Mouse (Mus musculus) hindbrain, embryonic 11.5 days (tissue): ENCODE results near the gene Rpn2. TPM values are rescaled to one million over a fixed set of nuclear protein-coding genes. Genes with fewer than 3 reads are reported as not detected.
A peak's percentile ranks its signal among the peaks of the same experiment; 100 is the strongest.

ENCODE experiments used
- ATAC-seq: fragments of 200-750 bp; cut with Nextera tagmentation; 2 replicates; pipeline ENCODE4 v1.8.0; 2017; ENCODE audit warnings: mild to moderate bottlenecking, moderate TSS enrichment, moderate library complexity; ENCODE audit not compliant: low FRiP score
- DNase-seq: peaks from one replicate; pipeline ENCODE4 v3.0.0-alpha.2; 2015; ENCODE audit warnings: low spot score
- H3K27ac ChIP-seq: fragments of 300-500 bp; sonication (generic); 2 replicates; pipeline ENCODE4 v1.5.1; 2014; ENCODE audit warnings: mild to moderate bottlenecking, low read depth, low read length
- H3K27me3 ChIP-seq: fragments of 300-500 bp; sonication (generic); 2 replicates; pipeline ENCODE4 v1.6.1; 2014; ENCODE audit warnings: mild to moderate bottlenecking, low read length, moderate library complexity, mixed read lengths; ENCODE audit not compliant: control insufficient read depth, insufficient read depth
- H3K36me3 ChIP-seq: fragments of 300-500 bp; sonication (generic); 2 replicates; pipeline ENCODE4 v1.6.1; 2014; ENCODE audit warnings: mild to moderate bottlenecking, low read length, moderate library complexity, mixed read lengths; ENCODE audit not compliant: control insufficient read depth, insufficient read depth
- H3K4me1 ChIP-seq: fragments of 300-500 bp; sonication (generic); replicated peaks from 2 replicates; pipeline ENCODE4 v1.6.1; 2014; ENCODE audit warnings: low read length, mixed read lengths; ENCODE audit not compliant: control insufficient read depth, insufficient read depth
- H3K4me2 ChIP-seq: fragments of 300-500 bp; sonication (generic); replicated peaks from 2 replicates; pipeline ENCODE4 v1.6.1; 2014; ENCODE audit warnings: mild to moderate bottlenecking, low read depth, low read length
- H3K4me3 ChIP-seq: fragments of 300-500 bp; sonication (generic); 2 replicates; pipeline ENCODE4 v1.5.1; 2014; ENCODE audit warnings: low read depth, low read length
- H3K9ac ChIP-seq: fragments of 300-500 bp; sonication (generic); 2 replicates; pipeline ENCODE4 v1.6.1; 2014; ENCODE audit warnings: low read depth, low read length
- H3K9me3 ChIP-seq: fragments of 300-500 bp; sonication (generic); 2 replicates; pipeline ENCODE4 v1.6.1; 2016; ENCODE audit warnings: low read length; ENCODE audit not compliant: control insufficient read depth
- WGBS: fragments of 180-500 bp; shearing (Covaris S2); extraction: QIAGEN DNeasy Blood & Tissue Kit; methylation state at CpG from one replicate; pipeline ENCODE4 v1.1.7; 2014; 5-methylcytosine and 5-hydroxymethylcytosine counted together
- polyA plus RNA-seq: library from polyadenylated mRNA; unstranded; fragments of >200 nt; fragmentation: Nextera tagmentation; extraction: Ambion mirVana; gene quantifications from 2 replicates; pipeline ENCODE4 v1.2.1, GENCODE M21; 2014

Rpn2 gene
- polyA plus RNA-seq, 1 experiment from 2014 or later = 227 TPM

- Histone ChIP-seq H3K4me2 (no peak overlapping the region), H3K4me3 (no peak overlapping the region), H3K9ac (no peak overlapping the region), H3K4me1 (no peaks in the 10 kb centered on the region), H3K36me3 (peaks cover 31% of the 10 kb centered on the region), H3K27ac (no peak overlapping the region), H3K27me3 (no peaks in the 10 kb centered on the region), H3K9me3 (no peaks in the 10 kb centered on the region)
- DNase-seq = no peak
- 88% methylated on average over 14 of the region's 14 CpGs for WGBS
- ATAC-seq = no peak
Observed at GRCm38 (mm10) chr2:157316358-157316933, 37.6 kb downstream of the Rpn2 start.

DNA sequence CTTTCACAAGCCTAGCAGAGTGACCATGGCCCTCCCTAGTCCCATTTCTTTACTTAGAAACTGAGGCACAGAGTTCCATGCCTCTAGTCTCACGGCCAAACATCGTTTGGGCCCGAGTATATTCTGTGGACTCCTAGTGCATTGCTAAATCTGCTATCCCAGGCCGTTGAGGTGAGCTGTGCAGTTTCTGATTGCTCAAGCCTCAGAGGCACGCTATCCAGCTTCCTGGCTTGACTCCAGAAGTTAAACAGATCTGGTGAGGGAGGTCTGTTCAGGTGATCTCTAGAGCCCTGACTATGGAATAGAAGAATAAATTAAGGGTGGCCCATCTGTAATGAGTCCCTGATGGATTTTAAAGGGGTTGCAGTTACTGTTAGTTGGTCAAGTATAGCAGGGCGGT is 38.4 kb downstream of the Rpn2 start:
- 91% methylated on average over 6 of the region's 6 CpGs for WGBS

GRCm38 (mm10) chr2:157320135-157320534 is 41.3 kb downstream of the Rpn2 start:
- Histone ChIP-seq H3K4me2 (no peak overlapping the region), H3K9me3 (no peaks in the 10 kb centered on the region), H3K4me1 (no peaks in the 10 kb centered on the region), H3K4me3 (no peak overlapping the region), H3K27me3 (no peaks in the 10 kb centered on the region), H3K36me3 (peaks cover 39% of the 10 kb centered on the region), H3K27ac (no peak overlapping the region), H3K9ac (no peak overlapping the region)
- ATAC-seq (no peak), DNase-seq (no peak)
- 85% methylated on average over 8 of the region's 8 CpGs for WGBS

More for the DNA sequence above, 38.4 kb downstream of the Rpn2 start:
- Histone ChIP-seq H3K4me3 (no peak overlapping the region), H3K4me1 (no peaks in the 10 kb centered on the region), H3K27me3 (no peaks in the 10 kb centered on the region), H3K27ac (no peak overlapping the region), H3K9me3 (no peaks in the 10 kb centered on the region), H3K9ac (no peak overlapping the region), H3K36me3 (peaks cover 31% of the 10 kb centered on the region), H3K4me2 (no peak overlapping the region)
- DNase-seq = no peak
- ATAC-seq = no peak

DNA sequence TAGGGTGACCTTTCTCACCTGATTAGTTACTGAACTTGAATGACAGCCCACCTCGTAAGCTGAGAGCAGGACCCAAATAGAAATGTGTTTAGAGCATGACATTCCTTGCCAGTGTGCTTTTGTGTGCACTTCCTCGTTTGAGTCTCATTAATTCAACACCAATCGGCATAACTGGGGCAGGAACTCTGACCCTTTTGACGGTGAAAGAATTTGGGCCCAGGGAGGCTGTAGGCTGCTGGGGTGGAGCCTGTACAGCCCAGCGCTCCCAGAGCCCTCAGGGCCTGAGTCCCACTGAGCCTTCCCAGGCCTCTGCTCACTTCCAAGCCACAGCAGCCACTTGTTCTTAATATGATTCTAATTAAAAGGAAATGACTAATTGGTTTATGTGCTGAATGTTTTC is 42.1 kb downstream of the Rpn2 start:
- H3K27me3 ChIP-seq = no peaks in the 10 kb centered on the region
- no peak overlapping the region for H3K27ac ChIP-seq
- H3K36me3 ChIP-seq = peaks cover 38% of the 10 kb centered on the region
- WGBS = 49% methylated on average over 5 of the region's 5 CpGs
- H3K4me3 ChIP-seq = no peak overlapping the region
- H3K4me1 ChIP-seq = no peaks in the 10 kb centered on the region
- H3K4me2 ChIP-seq = no peak overlapping the region
- H3K9ac ChIP-seq = no peak overlapping the region
- DNase-seq (no peak), ATAC-seq (no peak)
- H3K9me3 ChIP-seq = no peaks in the 10 kb centered on the region

DNA sequence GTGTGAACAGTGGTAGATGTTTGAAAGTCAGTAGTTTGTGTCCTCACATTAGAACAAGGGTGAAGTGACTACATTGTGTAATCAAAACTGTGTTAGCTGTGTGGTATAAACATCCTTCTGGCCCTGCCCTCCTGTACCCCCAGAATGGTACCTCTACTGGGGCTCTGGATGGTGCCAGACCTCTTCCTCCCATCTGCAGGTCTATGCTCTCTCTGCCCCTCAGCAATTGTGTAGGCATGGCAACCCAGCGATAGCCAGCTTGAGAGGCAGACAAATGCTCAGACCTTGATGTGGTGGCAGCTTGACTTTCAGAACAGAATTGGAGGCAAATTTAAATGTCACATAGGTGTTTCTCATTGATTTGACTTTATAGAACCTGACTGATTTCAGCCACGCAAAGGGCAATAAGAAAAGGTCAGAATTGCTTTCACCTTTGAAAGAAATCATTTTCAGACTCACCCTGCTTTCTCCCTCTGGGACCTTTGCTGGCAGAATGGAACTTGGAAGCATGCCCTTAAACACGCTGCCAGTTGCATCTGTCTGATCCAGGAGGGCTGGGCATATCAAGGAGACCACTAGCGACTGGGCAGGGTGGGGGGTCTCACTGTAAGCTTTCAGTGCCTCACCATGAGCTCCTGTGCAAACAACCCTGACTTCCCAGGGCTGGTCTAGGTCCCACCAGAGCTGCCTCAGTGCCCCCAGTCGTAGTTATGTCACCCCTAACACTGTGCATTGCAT is 43.4 kb downstream of the Rpn2 start:
- Histone ChIP-seq H3K36me3 (peaks cover 31% of the 10 kb centered on the region), H3K4me1 (no peaks in the 10 kb centered on the region), H3K9me3 (no peaks in the 10 kb centered on the region), H3K4me3 (no peak overlapping the region), H3K27me3 (no peaks in the 10 kb centered on the region), H3K4me2 (no peak overlapping the region), H3K9ac (no peak overlapping the region), H3K27ac (no peak overlapping the region)
- WGBS = 93% methylated on average over 5 of the region's 5 CpGs
- ATAC-seq (no peak), DNase-seq (no peak)

DNA sequence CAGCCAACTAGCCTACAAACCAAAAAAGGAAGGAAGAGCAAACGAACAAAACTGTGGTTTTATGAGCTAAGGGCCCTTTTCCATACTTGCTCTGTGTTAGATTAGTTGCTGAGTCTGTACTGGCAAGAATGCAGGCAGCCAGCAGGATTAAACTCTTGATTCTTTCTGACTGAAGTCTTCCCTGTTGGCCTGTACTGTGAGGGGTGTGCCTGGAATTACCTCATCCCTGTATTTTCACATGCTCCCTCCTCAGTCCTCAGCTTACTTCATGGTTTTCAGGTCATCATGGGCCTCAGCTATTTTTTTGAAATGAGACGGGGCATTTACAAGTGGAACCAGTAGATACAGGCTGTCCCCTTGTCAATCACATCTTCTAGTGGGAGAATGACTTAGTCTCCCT is 46.4 kb downstream of the Rpn2 start:
- Histone ChIP-seq H3K4me2 (no peak overlapping the region), H3K9me3 (no peaks in the 10 kb centered on the region), H3K9ac (no peak overlapping the region), H3K4me1 (no peaks in the 10 kb centered on the region; the same call in 1 of the 2 replicates), H3K36me3 (peaks cover 19% of the 10 kb centered on the region), H3K27me3 (no peaks in the 10 kb centered on the region), H3K4me3 (no peak overlapping the region), H3K27ac (no peak overlapping the region)
- 87% methylated on average over 2 of the region's 2 CpGs for WGBS
- no peak for ATAC-seq
- DNase-seq = no peak

DNA sequence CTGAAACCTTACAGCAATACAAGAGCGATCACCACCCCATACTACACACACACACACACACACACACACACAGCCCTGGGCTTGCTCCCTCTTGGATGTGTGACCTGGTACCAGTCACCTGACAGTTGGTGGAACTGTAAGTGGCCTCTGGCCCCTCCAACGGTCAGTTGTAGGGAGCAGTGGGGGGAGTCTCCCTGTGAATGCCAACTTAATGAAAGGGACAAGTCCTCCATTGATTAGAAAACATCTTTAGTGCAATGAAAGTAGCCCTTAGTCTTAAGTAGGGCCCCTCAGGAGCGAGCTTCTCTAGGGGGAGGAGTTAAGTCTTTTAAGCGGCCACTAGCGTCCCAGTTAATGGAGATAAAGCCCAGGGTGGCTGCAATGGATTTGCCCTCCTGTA is 49.3 kb downstream of the Rpn2 start:
- Histone ChIP-seq H3K36me3 (peaks cover 13% of the 10 kb centered on the region), H3K4me2 (no peak overlapping the region), H3K9ac (peak overlapping the region; percentile 1; the same call in 1 of the 2 replicates), H3K27ac (peak overlapping the region; percentile 78), H3K4me3 (no peak overlapping the region), H3K4me1 (peaks cover 3% of the 10 kb centered on the region), H3K27me3 (no peaks in the 10 kb centered on the region), H3K9me3 (no peaks in the 10 kb centered on the region)
- WGBS = 28% methylated on average over 5 of the region's 5 CpGs
- ATAC-seq (peak; percentile 55; the same call in 1 of the 2 replicates), DNase-seq (no peak)

DNA sequence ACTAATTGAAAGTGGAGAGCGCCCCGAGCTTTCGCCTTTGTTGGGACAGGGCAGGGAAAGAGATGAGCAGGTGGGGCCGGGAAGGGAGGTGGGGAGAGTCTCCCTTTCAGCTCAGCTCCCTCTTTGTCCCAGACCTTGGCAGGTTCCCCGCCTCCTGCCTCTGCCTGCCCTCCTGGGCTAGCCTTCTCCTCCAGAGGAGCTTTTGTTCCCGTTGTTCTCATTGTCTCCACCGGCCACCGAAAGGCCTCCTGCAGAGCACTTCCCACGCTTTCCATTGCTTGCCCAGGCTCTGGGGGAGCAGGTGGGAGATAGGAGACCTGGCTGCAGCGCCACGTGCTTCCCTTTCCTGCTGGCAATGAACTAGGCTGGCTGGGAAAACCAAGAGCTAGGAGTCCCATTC is 49.8 kb downstream of the Rpn2 start:
- Histone ChIP-seq H3K36me3 (peaks cover 10% of the 10 kb centered on the region), H3K4me2 (no peak overlapping the region), H3K9ac (peak overlapping the region; percentile 1; the same call in 1 of the 2 replicates), H3K9me3 (no peaks in the 10 kb centered on the region), H3K27ac (peak overlapping the region; percentile 78), H3K4me3 (no peak overlapping the region), H3K4me1 (peaks cover 3% of the 10 kb centered on the region), H3K27me3 (no peaks in the 10 kb centered on the region)
- 15% methylated on average over 11 of the region's 11 CpGs for WGBS
- ATAC-seq (peak; percentile 76), DNase-seq (peak; percentile 66)

DNA sequence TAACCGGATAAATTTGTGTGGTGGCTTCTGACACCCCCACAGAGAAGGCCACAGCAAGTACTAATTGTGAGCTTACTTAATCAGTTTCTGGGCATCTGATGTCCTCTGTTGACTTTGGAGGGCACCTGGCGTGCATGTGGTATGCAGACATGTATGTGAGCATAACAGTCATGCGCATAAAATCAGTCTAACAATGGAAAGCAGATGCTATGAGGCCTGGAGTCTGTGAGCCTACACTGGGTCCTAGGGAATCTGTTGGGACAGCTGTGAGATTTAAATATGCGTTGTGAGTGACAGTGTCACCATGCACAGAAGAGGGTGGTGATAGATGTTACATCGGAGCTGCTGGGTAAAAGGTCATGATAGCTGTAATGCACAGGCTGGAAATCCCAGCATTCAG is 53.2 kb downstream of the Rpn2 start:
- no peak overlapping the region for H3K4me2 ChIP-seq
- H3K36me3 ChIP-seq = no peaks in the 10 kb centered on the region
- H3K4me3 ChIP-seq = no peak overlapping the region
- no peaks in the 10 kb centered on the region for H3K9me3 ChIP-seq
- H3K4me1 ChIP-seq = peaks cover 3% of the 10 kb centered on the region
- ATAC-seq = 0 out of 2 replicates have a peak, but pooled peaks have one; percentile 20
- 63% methylated on average over 5 of the region's 5 CpGs for WGBS
- DNase-seq = no peak
- no peaks in the 10 kb centered on the region for H3K27me3 ChIP-seq
- peak overlapping the region; percentile 72 for H3K27ac ChIP-seq
- no peak overlapping the region for H3K9ac ChIP-seq
